Comparison of ENCODE assay signal across 8 mouse cellular contexts in genomic region chr6:34599171-34599570, GRCm38 (mm10). TPM values are rescaled to one million over a fixed set of nuclear protein-coding genes. Genes with fewer than 3 reads are reported as not detected.
A peak's percentile ranks its signal among the peaks of the same experiment; 100 is the strongest.
DNase-seq lines count a peak whose midpoint lies in the region; ATAC-seq and TF ChIP-seq lines count a peak whose summit lies in the region.

No protein-coding gene starts in this region.

- no peak for ATAC-seq in heart, embryonic 13.5 days (ENCODE audit: extremely low read depth, insufficient number of reproducible peaks, low FRiP score, low TSS enrichment)
- ATAC-seq in heart, embryonic 16.5 days (replicated peaks; ENCODE audit: extremely low read depth, insufficient read depth, low FRiP score) = no peak
- ATAC-seq in liver, embryonic 12.5 days = no peak
- ATAC-seq in megakaryocyte-erythroid progenitor cell, adult 5-6 weeks (replicated peaks; ENCODE audit: low FRiP score, low TSS enrichment, poor library complexity, severe bottlenecking) = no peak

- no peak for TF ChIP-seq EP300 in ES-Bruce4 (IDR thresholded peaks at IDR 0.05; ENCODE audit: insufficient read depth, low read depth, low read length)

- WGBS in heart, embryonic 13.5 days = 21% methylated on average over 9 of the region's 9 CpGs
- WGBS in heart, embryonic 16.5 days = 20% methylated on average over 9 of the region's 9 CpGs
- 59% methylated on average over 9 of the region's 9 CpGs for WGBS in liver, embryonic 12.5 days (ENCODE audit: insufficient replicate concordance)

- H3K27me3 ChIP-seq in heart, embryonic 13.5 days (replicated peaks) = no peaks in the 10 kb centered on the region
- no peaks in the 10 kb centered on the region; the same call in 1 of the 2 replicates for H3K27me3 ChIP-seq in ES-Bruce4 (ENCODE audit: control insufficient read depth, insufficient read depth, low read length, poor library complexity, severe bottlenecking)
- H3K27me3 ChIP-seq in heart, embryonic 16.5 days (ENCODE audit: control insufficient read depth, insufficient read depth, low read length) = no peaks in the 10 kb centered on the region
- no peaks in the 10 kb centered on the region for H3K27me3 ChIP-seq in liver, embryonic 12.5 days (replicated peaks)

- H3K9me3 ChIP-seq in heart, embryonic 13.5 days = no peaks in the 10 kb centered on the region
- no peaks in the 10 kb centered on the region for H3K9me3 ChIP-seq in ES-Bruce4 (replicated peaks; ENCODE audit: control insufficient read depth, insufficient read depth, low read length, poor library complexity, severe bottlenecking)
- H3K9me3 ChIP-seq in heart, embryonic 16.5 days (replicated peaks; ENCODE audit: control insufficient read depth, low read length) = no peaks in the 10 kb centered on the region
- no peaks in the 10 kb centered on the region for H3K9me3 ChIP-seq in liver, embryonic 12.5 days (replicated peaks)

- peak overlapping the region; percentile 58 for H3K4me3 ChIP-seq in heart, embryonic 13.5 days
- no peak overlapping the region for H3K4me3 ChIP-seq in ES-Bruce4 (ENCODE audit: low read depth, low read length)
- peak overlapping the region; percentile 60 for H3K4me3 ChIP-seq in heart, embryonic 16.5 days (ENCODE audit: low read length)
- H3K4me3 ChIP-seq in liver, embryonic 12.5 days = peak overlapping the region; percentile 28

- peak overlapping the region; percentile 89 for H3K9ac ChIP-seq in heart, embryonic 13.5 days
- H3K9ac ChIP-seq in ES-Bruce4 (ENCODE audit: low read depth, poor library complexity, severe bottlenecking) = no peak overlapping the region
- H3K9ac ChIP-seq in heart, embryonic 16.5 days (ENCODE audit: low read length) = peak overlapping the region; percentile 71
- H3K9ac ChIP-seq in liver, embryonic 12.5 days = peak overlapping the region; percentile 33

- 0 out of 2 replicates have a peak, but pooled peaks cover 1% of the 10 kb centered on the region for H3K36me3 ChIP-seq in heart, embryonic 13.5 days
- no peaks in the 10 kb centered on the region for H3K36me3 ChIP-seq in ES-Bruce4 (ENCODE audit: control insufficient read depth, insufficient read depth, low read length, poor library complexity, severe bottlenecking)
- no peaks in the 10 kb centered on the region for H3K36me3 ChIP-seq in heart, embryonic 16.5 days (ENCODE audit: control insufficient read depth, insufficient read depth)
- H3K36me3 ChIP-seq in liver, embryonic 12.5 days = no peaks in the 10 kb centered on the region

- no peak for TF ChIP-seq CTCF in ES-Bruce4 (IDR thresholded peaks at IDR 0.05; ENCODE audit: low read depth, low read length)

- peak overlapping the region; percentile 75 for H3K4me2 ChIP-seq in heart, embryonic 13.5 days
- H3K4me2 ChIP-seq in heart, embryonic 16.5 days (ENCODE audit: low read depth, low read length) = peak overlapping the region; percentile 80
- peak overlapping the region; percentile 21 for H3K4me2 ChIP-seq in liver, embryonic 12.5 days

- no peak for DNase-seq in heart, postnatal 4 days
- DNase-seq in right cerebral cortex, postnatal 14 days = no peak
- no peak for DNase-seq in thymus, postnatal 36 days

- no peak for TF ChIP-seq POLR2A in ES-Bruce4 (IDR thresholded peaks at IDR 0.05; ENCODE audit: insufficient read depth, low read length)

- peak overlapping the region; percentile 93 for H3K27ac ChIP-seq in heart, embryonic 13.5 days (replicated peaks)
- H3K27ac ChIP-seq in ES-Bruce4 (ENCODE audit: insufficient read depth, low read length) = peak overlapping the region; percentile 32; the same call in 1 of the 2 replicates
- peak overlapping the region; percentile 89 for H3K27ac ChIP-seq in heart, embryonic 16.5 days (ENCODE audit: low read length)
- no peak overlapping the region for H3K27ac ChIP-seq in liver, embryonic 12.5 days

- H3K4me1 ChIP-seq in heart, embryonic 13.5 days = peaks cover 66% of the 10 kb centered on the region
- H3K4me1 ChIP-seq in ES-Bruce4 (ENCODE audit: control insufficient read depth, insufficient read depth, low read length) = peaks cover 4% of the 10 kb centered on the region
- peaks cover 34% of the 10 kb centered on the region for H3K4me1 ChIP-seq in heart, embryonic 16.5 days (ENCODE audit: control insufficient read depth, insufficient read depth, low read length)
- H3K4me1 ChIP-seq in liver, embryonic 12.5 days = 0 out of 2 replicates have a peak, but pooled peaks cover 3% of the 10 kb centered on the region

RNA-seq across cellular contexts. Expression of gene Cald1, which starts 0.9 kb away (rescaled TPM):
- 165 and 173 TPM in 2 replicates for polyA plus RNA-seq in heart, embryonic 13.5 days (2015; fragmentation: Nextera tagmentation; extraction: Ambion mirVana)
- 100 to 1,000 TPM; 118 to 131 TPM for total RNA-seq in heart, postnatal 4 days (2021)
- polyA plus RNA-seq in ES-Bruce4 (2011; ENCODE audit: insufficient read depth, insufficient read length, low read depth, missing spikeins) = 392 and 403 TPM in 2 replicates
- polyA plus RNA-seq in heart, embryonic 16.5 days (2015; fragmentation: Nextera tagmentation; extraction: Ambion mirVana) = 122 and 138 TPM in 2 replicates
- 76.2 and 80.2 TPM in 2 replicates for polyA plus RNA-seq in liver, embryonic 12.5 days (2016; fragmentation: Nextera tagmentation; extraction: Ambion mirVana)
- total RNA-seq in megakaryocyte-erythroid progenitor cell, adult 5-6 weeks (2014; fragmentation: Nextera tagmentation) = not detected in 2 replicates
- 1.1 TPM in 1 of 2 replicates, not detected in the other for total RNA-seq in megakaryocyte-erythroid progenitor cell, adult 5-6 weeks (2017)

Comparison
In these comparisons a context has a peak if more than half of its experiments do, and no peak if none do; other contexts are left out.
1. H3K4me2 ChIP-seq: peak in every context shown above with its lines; median percentile 80 in heart, embryonic 16.5 days; 75 in heart, embryonic 13.5 days; 21 in liver, embryonic 12.5 days.